Mouse (Mus musculus): ENCODE results near the gene Nme9. TPM values are rescaled to one million over a fixed set of nuclear protein-coding genes. Genes with fewer than 3 reads are reported as not detected.

Nme9 gene
- polyA plus RNA-seq, 1 experiment = 0.16 TPM

DNA sequence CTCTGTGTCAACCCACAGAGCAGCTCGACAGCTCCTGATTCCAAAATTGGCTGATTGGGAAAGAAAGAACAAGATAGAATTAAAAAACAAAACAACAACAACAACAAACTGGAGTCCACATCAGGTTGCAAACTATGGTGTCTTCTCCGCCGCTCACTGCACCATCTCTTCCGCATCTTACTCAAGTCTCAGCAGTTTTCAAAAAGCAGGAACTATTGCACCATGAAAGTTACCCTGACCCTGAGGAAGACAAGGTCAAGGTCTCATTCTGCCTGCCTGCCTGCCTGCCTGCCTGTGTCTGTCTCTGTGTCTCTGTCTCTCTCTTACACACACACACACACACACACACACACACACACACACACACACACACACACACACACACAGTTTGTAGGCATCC, 48.1 kb downstream of the Nme9 start:
- H3K4me1 ChIP-seq (ENCODE audit: control insufficient read depth, insufficient read depth, low read length) = no peaks in the 10 kb centered on the region
- H3K36me3 ChIP-seq (ENCODE audit: control insufficient read depth, insufficient read depth, low read length) = peaks cover 2% of the 10 kb centered on the region; the same call in 1 of the 2 replicates
- no peak for TF ChIP-seq POLR2A (IDR thresholded peaks at IDR 0.05; ENCODE audit: low read depth, low read length)
- no peak for TF ChIP-seq CTCF (conservative IDR thresholded peaks at IDR 0.05; ENCODE audit: insufficient read depth, insufficient read length, low read depth, low read length)
- H3K27me3 ChIP-seq (replicated peaks; ENCODE audit: control insufficient read depth, insufficient read depth, low read length) = no peaks in the 10 kb centered on the region
- WGBS = 97% methylated on average over 4 of the region's 4 CpGs
- no peak for DNase-seq
- H3K27ac ChIP-seq (ENCODE audit: insufficient read depth, low read depth, low read length) = no peak overlapping the region
- no peak overlapping the region for H3K4me3 ChIP-seq (ENCODE audit: insufficient read depth, low read depth, low read length)

DNA sequence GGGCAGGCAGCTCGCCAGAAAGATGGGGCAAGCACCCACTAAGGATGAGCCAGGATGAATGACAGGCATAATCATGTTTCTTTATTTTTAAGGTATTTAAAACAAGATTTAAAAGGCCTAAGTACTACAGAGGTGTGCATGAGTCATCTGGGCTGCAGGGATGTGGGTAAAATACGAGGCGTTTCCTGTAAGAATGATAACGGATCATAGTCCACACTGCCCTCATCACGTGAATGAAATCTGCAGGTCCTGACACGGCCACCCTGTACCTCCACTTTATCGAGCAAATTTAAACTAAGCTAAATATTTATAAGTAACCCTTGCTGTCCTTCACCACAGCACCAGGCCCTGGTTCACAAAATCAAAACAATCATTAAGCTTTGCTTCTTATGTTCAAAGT, 54.6 kb downstream of the Nme9 start:
- DNase-seq = no peak
- no peaks in the 10 kb centered on the region for H3K27me3 ChIP-seq (replicated peaks; ENCODE audit: control insufficient read depth, insufficient read depth, low read length)
- no peak overlapping the region for H3K27ac ChIP-seq (ENCODE audit: insufficient read depth, low read depth, low read length)
- TF ChIP-seq CTCF (conservative IDR thresholded peaks at IDR 0.05; ENCODE audit: insufficient read depth, insufficient read length, low read depth, low read length) = no peak
- TF ChIP-seq POLR2A (IDR thresholded peaks at IDR 0.05; ENCODE audit: low read depth, low read length) = no peak
- H3K36me3 ChIP-seq (ENCODE audit: control insufficient read depth, insufficient read depth, low read length) = peaks cover 1% of the 10 kb centered on the region; the same call in 1 of the 2 replicates
- H3K4me3 ChIP-seq (ENCODE audit: insufficient read depth, low read depth, low read length) = no peak overlapping the region
- no peaks in the 10 kb centered on the region for H3K4me1 ChIP-seq (ENCODE audit: control insufficient read depth, insufficient read depth, low read length)
- WGBS = 60% methylated on average over 7 of the region's 7 CpGs

Other genes with a start within 250 kb of the Nme9 start
- gene Faiml, start 214.2 kb upstream of the Nme9 start, polyA plus RNA-seq (2012; rRNA removed) = not detected in 2 replicates
- 1.4 and 2.2 TPM in 2 replicates for gene Cep70, start 208.1 kb upstream of the Nme9 start, polyA plus RNA-seq (2012; rRNA removed)
- 0.38 and 0.61 TPM in 2 replicates for gene Esyt3, start 92.9 kb upstream of the Nme9 start, polyA plus RNA-seq (2012; rRNA removed)
- 13.7 and 14.6 TPM in 2 replicates for gene Mras, start 14.1 kb upstream of the Nme9 start, polyA plus RNA-seq (2012; rRNA removed)
- 10.2 and 11.3 TPM in 2 replicates for gene Armc8, start 117.4 kb downstream of the Nme9 start, polyA plus RNA-seq (2012; rRNA removed)
- 6.5 and 6.7 TPM in 2 replicates for gene Dbr1, start 124.3 kb downstream of the Nme9 start, polyA plus RNA-seq (2012; rRNA removed)
- gene A4gnt, start 161.0 kb downstream of the Nme9 start, polyA plus RNA-seq (2012; rRNA removed) = 7.9 TPM in 2 replicates
- 6.8 and 7.2 TPM in 2 replicates for gene Dzip1l, start 178.0 kb downstream of the Nme9 start, polyA plus RNA-seq (2012; rRNA removed)

All from kidney, adult 2 months (tissue).